Mouse (Mus musculus) embryo, embryonic 11.5 days (tissue): ENCODE results near the gene Nol12.

Source experiments
- DNase-seq: peaks from one replicate; pipeline ENCODE4 v3.0.0-alpha.2; 2012; ENCODE audit warnings: low read depth, low spot score

Gene Nol12

DNA sequence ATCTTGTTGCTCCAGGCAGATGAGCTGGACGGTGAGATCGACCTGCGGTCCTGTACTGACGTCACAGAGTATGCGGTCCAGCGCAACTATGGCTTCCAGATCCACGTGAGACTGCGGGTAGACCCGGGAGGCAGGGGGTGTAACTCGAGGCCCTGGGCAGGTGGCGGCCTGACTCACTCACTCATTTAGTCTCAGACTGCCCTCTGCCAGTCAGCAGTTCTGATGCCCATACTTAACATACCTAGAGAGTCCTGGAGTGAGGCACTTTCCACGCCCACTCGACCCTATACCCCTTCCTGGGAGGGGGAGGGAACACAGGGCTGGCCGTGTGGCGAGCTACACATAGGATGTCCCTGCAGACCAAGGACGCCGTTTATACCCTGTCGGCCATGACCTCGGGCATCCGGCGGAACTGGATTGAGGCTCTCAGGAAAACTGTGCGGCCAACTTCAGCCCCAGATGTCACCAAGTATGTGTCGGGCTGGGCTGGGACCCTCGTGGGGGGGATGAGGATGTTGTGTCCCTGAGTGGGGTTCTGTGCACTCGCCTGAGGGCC lies 56.3 kb downstream of the Nol12 start:
- no peak for DNase-seq

DNA sequence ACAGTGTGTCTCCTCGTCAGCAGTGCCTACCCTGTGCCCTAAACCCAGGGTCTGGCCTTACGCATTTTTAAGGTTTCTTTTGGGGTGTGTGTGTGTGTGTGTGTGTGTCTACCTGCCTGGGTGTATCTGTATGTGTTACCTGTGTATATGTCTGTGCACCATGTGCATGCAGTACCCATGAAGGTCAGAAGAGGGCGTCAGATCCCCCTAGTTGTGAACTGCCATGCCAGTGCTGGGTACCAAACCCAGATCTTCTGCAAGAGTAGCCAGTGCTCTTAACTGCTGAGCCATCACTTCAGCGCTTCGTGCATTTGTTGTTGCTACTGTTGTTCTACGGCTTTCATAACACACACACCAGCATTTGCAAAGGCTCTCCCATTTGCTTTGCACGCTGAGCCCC lies 57.5 kb downstream of the Nol12 start:
- no peak for DNase-seq

- DNase-seq: no peak
Measured at GRCm38 (mm10) chr15:78992925-78993324, 58.2 kb downstream of the Nol12 start.
